17 mouse cellular contexts compared by ENCODE assay signal in genomic region chr1:186187372-186187771, GRCm38 (mm10).
DNase-seq lines count a peak whose midpoint lies in the region; ATAC-seq and TF ChIP-seq lines count a peak whose summit lies in the region.
"Had no signal": no experiment of that assay in that cellular context is flagged by ENCODE, and none has a peak within 500 bp of the region (broad histone marks: within the 10 kb centered on the region; RNA-seq: fewer than 3 reads in every experiment).

No protein-coding gene starts in this region.

- no peak for TF ChIP-seq CTCF in intestine, postnatal 0 days (IDR thresholded peaks at IDR 0.05; ENCODE audit: low read depth)

- no peaks in the 10 kb centered on the region for H3K9me3 ChIP-seq in forebrain, embryonic 12.5 days
- no peaks in the 10 kb centered on the region for H3K9me3 ChIP-seq in forebrain, embryonic 16.5 days (ENCODE audit: control insufficient read depth, low read length)
- no peaks in the 10 kb centered on the region for H3K9me3 ChIP-seq in intestine, embryonic 16.5 days (ENCODE audit: control insufficient read depth, low read length)
- no peaks in the 10 kb centered on the region for H3K9me3 ChIP-seq in intestine, postnatal 0 days (ENCODE audit: control insufficient read depth)
- H3K9me3 ChIP-seq: heart, embryonic 12.5 days; hindbrain, embryonic 10.5 days had no signal

- peaks cover 14% of the 10 kb centered on the region for H3K4me1 ChIP-seq in forebrain, embryonic 12.5 days
- peaks cover 9% of the 10 kb centered on the region for H3K4me1 ChIP-seq in forebrain, embryonic 16.5 days (replicated peaks; ENCODE audit: control insufficient read depth, insufficient read depth, low read length)
- no peaks in the 10 kb centered on the region; the same call in 1 of the 2 replicates for H3K4me1 ChIP-seq in intestine, embryonic 16.5 days (ENCODE audit: control insufficient read depth, insufficient read depth, low read length)
- no peaks in the 10 kb centered on the region for H3K4me1 ChIP-seq in intestine, postnatal 0 days (replicated peaks; ENCODE audit: control insufficient read depth, insufficient read depth, low read length)

- 51% methylated on average over 5 of the region's 5 CpGs for WGBS in forebrain, embryonic 12.5 days
- 24% methylated on average over 5 of the region's 5 CpGs for WGBS in forebrain, embryonic 16.5 days
- 87% methylated on average over 5 of the region's 5 CpGs for WGBS in intestine, embryonic 16.5 days
- WGBS in intestine, postnatal 0 days, result 95% methylated on average over 5 of the region's 5 CpGs

- H3K27me3 ChIP-seq in forebrain, embryonic 12.5 days, result no peaks in the 10 kb centered on the region
- no peaks in the 10 kb centered on the region for H3K27me3 ChIP-seq in forebrain, embryonic 16.5 days (replicated peaks; ENCODE audit: control insufficient read depth, insufficient read depth, low read length)
- 0 out of 2 replicates have a peak, but pooled peaks cover 4% of the 10 kb centered on the region for H3K27me3 ChIP-seq in intestine, embryonic 16.5 days (replicated peaks; ENCODE audit: control insufficient read depth, insufficient read depth, low read length)
- no peaks in the 10 kb centered on the region for H3K27me3 ChIP-seq in intestine, postnatal 0 days (replicated peaks; ENCODE audit: control insufficient read depth, insufficient read depth, low read length)
- H3K27me3 ChIP-seq: heart, embryonic 12.5 days had no signal

- H3K9ac ChIP-seq in forebrain, embryonic 12.5 days, result no peak overlapping the region
- H3K9ac ChIP-seq in forebrain, embryonic 16.5 days (replicated peaks; ENCODE audit: low read depth, low read length), result no peak overlapping the region
- no peak overlapping the region for H3K9ac ChIP-seq in intestine, embryonic 16.5 days (ENCODE audit: low read depth, low read length)
- H3K9ac ChIP-seq in intestine, postnatal 0 days (ENCODE audit: low read depth, low read length), result no peak overlapping the region
- H3K9ac ChIP-seq: heart, embryonic 12.5 days had no signal

- H3K36me3 ChIP-seq in forebrain, embryonic 12.5 days (replicated peaks), result no peaks in the 10 kb centered on the region
- H3K36me3 ChIP-seq in forebrain, embryonic 16.5 days (ENCODE audit: control insufficient read depth, insufficient read depth), result no peaks in the 10 kb centered on the region
- H3K36me3 ChIP-seq in intestine, embryonic 16.5 days (ENCODE audit: control insufficient read depth, insufficient read depth, low read length), result no peaks in the 10 kb centered on the region
- H3K36me3 ChIP-seq in intestine, postnatal 0 days (ENCODE audit: control insufficient read depth, insufficient read depth), result no peaks in the 10 kb centered on the region
- H3K36me3 ChIP-seq: heart, embryonic 12.5 days; hindbrain, embryonic 10.5 days had no signal

- no peak overlapping the region for H3K4me3 ChIP-seq in forebrain, embryonic 12.5 days (replicated peaks)
- no peak overlapping the region for H3K4me3 ChIP-seq in forebrain, embryonic 16.5 days (replicated peaks; ENCODE audit: low read length)
- H3K4me3 ChIP-seq in intestine, embryonic 16.5 days (ENCODE audit: low read length), result no peak overlapping the region
- H3K4me3 ChIP-seq in intestine, postnatal 0 days (ENCODE audit: low read depth, low read length), result no peak overlapping the region
- H3K4me3 ChIP-seq: heart, embryonic 12.5 days; hindbrain, embryonic 10.5 days had no signal

- H3K4me2 ChIP-seq in forebrain, embryonic 12.5 days, result no peak overlapping the region
- H3K4me2 ChIP-seq in forebrain, embryonic 16.5 days (ENCODE audit: low read length), result no peak overlapping the region
- no peak overlapping the region for H3K4me2 ChIP-seq in intestine, embryonic 16.5 days (ENCODE audit: low read depth, low read length)
- no peak overlapping the region for H3K4me2 ChIP-seq in intestine, postnatal 0 days (replicated peaks; ENCODE audit: low read depth)
- H3K4me2 ChIP-seq: heart, embryonic 12.5 days had no signal

- peak overlapping the region; percentile 31; the same call in 1 of the 2 replicates for H3K27ac ChIP-seq in forebrain, embryonic 12.5 days
- H3K27ac ChIP-seq in forebrain, embryonic 16.5 days (ENCODE audit: low read length), result no peak overlapping the region
- no peak overlapping the region for H3K27ac ChIP-seq in intestine, embryonic 16.5 days (ENCODE audit: low read length)
- no peak overlapping the region for H3K27ac ChIP-seq in intestine, postnatal 0 days (ENCODE audit: low read depth, low read length)
- H3K27ac ChIP-seq: hindbrain, embryonic 10.5 days had no signal

- ATAC-seq in forebrain, embryonic 12.5 days (ENCODE audit: low FRiP score), result peak; percentile 51; the same call in 1 of the 2 replicates
- no peak for ATAC-seq in forebrain, embryonic 16.5 days
- peak; percentile 38; the same call in 1 of the 2 replicates for ATAC-seq in intestine, embryonic 16.5 days
- no peak for ATAC-seq in intestine, postnatal 0 days
- no peak for ATAC-seq in granulocyte monocyte progenitor cell, adult 5-6 weeks (replicated peaks; ENCODE audit: poor library complexity, severe bottlenecking)
- ATAC-seq: hindbrain, embryonic 16.5 days; inflammation-experienced regulatory T-cells, adult 6 months had no signal

- DNase-seq in retina, adult 2 months (ENCODE audit: low read depth, low spot score), result peak; percentile 4
- no peak for DNase-seq in gastrocnemius, postnatal 4 days (ENCODE audit: low spot score in 2 of 2)
- DNase-seq: adrenal gland, postnatal 10 days; cerebellum, adult 18-20 months; cerebellum, adult 9-11 months; cerebellum, postnatal 36 days; gastrocnemius, postnatal 36 days; kidney, adult 8-10 months had no signal

Comparison
In these comparisons a context has a peak if more than half of its experiments do, and no peak if none do; other contexts are left out.
1. ATAC-seq: peak in forebrain, embryonic 12.5 days (single experiment) and intestine, embryonic 16.5 days (single experiment); none in forebrain, embryonic 16.5 days (single experiment), intestine, postnatal 0 days (single experiment) and granulocyte monocyte progenitor cell, adult 5-6 weeks (single experiment).